Mouse (Mus musculus) intestine, postnatal 0 days (tissue): ENCODE results near the gene Pmp22. TPM values are rescaled to one million over a fixed set of nuclear protein-coding genes. Genes with fewer than 3 reads are reported as not detected.

Experiments
- ATAC-seq: fragments of 200-750 bp; cut with Nextera tagmentation; 2 replicates; pipeline ENCODE4 v1.8.0; 2017; ENCODE audit warnings: mild to moderate bottlenecking, moderate TSS enrichment, moderate library complexity
- H3K27ac ChIP-seq: fragments of 300-500 bp; sonication (generic); 2 replicates; pipeline ENCODE4 v1.5.1; 2014; ENCODE audit warnings: mild to moderate bottlenecking, low read depth, low read length, moderate library complexity
- H3K27me3 ChIP-seq: fragments of 300-500 bp; sonication (generic); replicated peaks from 2 replicates; pipeline ENCODE4 v1.6.1; 2014; ENCODE audit warnings: low read length, mixed read lengths; ENCODE audit not compliant: control insufficient read depth, insufficient read depth
- H3K36me3 ChIP-seq: fragments of 300-500 bp; sonication (generic); 2 replicates; pipeline ENCODE4 v1.6.1; 2014; ENCODE audit warnings: mild to moderate bottlenecking, moderate library complexity; ENCODE audit not compliant: control insufficient read depth, insufficient read depth
- H3K4me1 ChIP-seq: fragments of 300-500 bp; sonication (generic); replicated peaks from 2 replicates; pipeline ENCODE4 v1.6.1; 2014; ENCODE audit warnings: antibody characterized with exemption, low read length, mixed read lengths; ENCODE audit not compliant: control insufficient read depth, insufficient read depth
- H3K4me2 ChIP-seq: fragments of 300-500 bp; sonication (generic); replicated peaks from 2 replicates; pipeline ENCODE4 v1.6.1; 2014; ENCODE audit warnings: low read depth, mild to moderate bottlenecking, moderate library complexity
- H3K4me3 ChIP-seq: fragments of 300-500 bp; sonication (generic); 2 replicates; pipeline ENCODE4 v1.5.1; 2014; ENCODE audit warnings: low read depth, low read length
- H3K9ac ChIP-seq: fragments of 300-500 bp; sonication (generic); 2 replicates; pipeline ENCODE4 v1.6.1; 2014; ENCODE audit warnings: mild to moderate bottlenecking, low read depth, low read length
- H3K9me3 ChIP-seq: fragments of 300-500 bp; sonication (generic); 2 replicates; pipeline ENCODE4 v1.6.1; 2016; ENCODE audit warnings: mixed run types; ENCODE audit not compliant: control insufficient read depth
- CTCF ChIP-seq: sonication (generic); IDR thresholded peaks from 2 replicates; pipeline ENCODE4 v1.5.1; 2016; ENCODE audit warnings: low read depth, mild to moderate bottlenecking, control low read depth, antibody characterized with exemption, moderate library complexity
- WGBS: fragments of 180-500 bp; shearing (Covaris S2); extraction: QIAGEN DNeasy Blood & Tissue Kit; methylation state at CpG from one replicate; pipeline ENCODE4 v1.1.7; 2014; 5-methylcytosine and 5-hydroxymethylcytosine counted together
- polyA plus RNA-seq: library from polyadenylated mRNA; unstranded; fragments of >200 nt; fragmentation: Nextera tagmentation; extraction: Ambion mirVana; gene quantifications from 2 replicates; pipeline ENCODE4 v1.2.1, GENCODE M21; 2015

Pmp22 gene
- polyA plus RNA-seq, result 49.1 and 54.0 TPM in 2 replicates

DNA sequence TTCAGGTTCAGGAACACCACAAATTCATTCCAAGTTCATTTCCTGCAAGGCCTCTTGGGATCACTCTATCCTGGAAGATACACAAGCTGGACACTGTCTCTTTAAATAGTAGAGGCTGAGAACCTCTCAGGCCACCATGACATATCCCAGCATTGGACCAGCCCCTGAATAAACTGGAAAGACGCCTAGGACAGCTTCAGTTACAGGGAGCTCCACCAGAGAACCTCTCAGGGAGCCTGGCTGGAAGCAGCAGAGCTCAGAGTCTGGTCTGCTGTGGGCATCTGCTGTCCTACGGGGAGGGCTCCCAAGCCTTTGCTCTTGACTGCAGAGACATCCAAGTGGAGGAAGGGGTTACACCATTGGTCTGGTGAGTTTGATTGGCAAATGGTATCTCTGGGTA is at the start of gene Pmp22:
Gene Pmp22, plus strand, starts transcription at position 199 of the 400 bp plus-strand sequence.
- Histone ChIP-seq H3K4me3 (peak within 1 kb of the TSS; percentile 5; the same call in 1 of the 2 replicates), H3K9ac (no peak within 1 kb of the TSS), H3K9me3 (no peaks in the 10 kb centered on the region), H3K4me2 (peak within 1 kb of the TSS; percentile 75), H3K36me3 (no peaks in the 10 kb centered on the region), H3K27me3 (peaks cover 30% of the 10 kb centered on the region), H3K4me1 (peaks cover 11% of the 10 kb centered on the region; the same call in 1 of the 2 replicates), H3K27ac (no peak within 1 kb of the TSS)
- no peak for TF ChIP-seq CTCF
- no peak for ATAC-seq
- WGBS, result 71% methylated on average over 2 of the region's 2 CpGs

DNA sequence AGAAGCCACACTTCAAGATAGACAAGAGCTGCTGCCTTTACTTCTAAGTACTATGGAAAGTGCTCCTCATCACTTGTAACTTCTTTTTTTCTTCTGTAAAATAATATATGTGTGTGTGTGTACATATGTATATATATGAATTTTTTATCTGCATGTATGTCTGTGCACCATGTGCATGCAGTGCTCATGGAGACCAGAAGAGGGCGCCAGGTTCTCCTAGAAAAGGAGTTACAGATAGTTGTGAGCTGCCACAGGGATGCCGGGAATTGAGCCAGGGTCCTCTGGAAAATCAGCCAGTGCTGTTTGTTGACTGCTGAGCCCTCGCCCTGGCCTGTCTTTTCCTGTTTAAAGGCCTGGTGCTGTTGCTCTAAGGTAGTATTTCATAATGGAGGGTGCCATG is 44.2 kb upstream of the Pmp22 start:
- H3K9ac ChIP-seq, result no peak overlapping the region
- peaks cover 5% of the 10 kb centered on the region; the same call in 1 of the 2 replicates for H3K9me3 ChIP-seq
- WGBS, result 83% methylated on average over 3 of the region's 3 CpGs
- no peaks in the 10 kb centered on the region for H3K36me3 ChIP-seq
- H3K4me3 ChIP-seq, result no peak overlapping the region
- TF ChIP-seq CTCF, result peak; percentile 39
- no peak overlapping the region for H3K4me2 ChIP-seq
- H3K4me1 ChIP-seq, result no peaks in the 10 kb centered on the region
- no peak overlapping the region for H3K27ac ChIP-seq
- H3K27me3 ChIP-seq, result no peaks in the 10 kb centered on the region
- ATAC-seq, result no peak

DNA sequence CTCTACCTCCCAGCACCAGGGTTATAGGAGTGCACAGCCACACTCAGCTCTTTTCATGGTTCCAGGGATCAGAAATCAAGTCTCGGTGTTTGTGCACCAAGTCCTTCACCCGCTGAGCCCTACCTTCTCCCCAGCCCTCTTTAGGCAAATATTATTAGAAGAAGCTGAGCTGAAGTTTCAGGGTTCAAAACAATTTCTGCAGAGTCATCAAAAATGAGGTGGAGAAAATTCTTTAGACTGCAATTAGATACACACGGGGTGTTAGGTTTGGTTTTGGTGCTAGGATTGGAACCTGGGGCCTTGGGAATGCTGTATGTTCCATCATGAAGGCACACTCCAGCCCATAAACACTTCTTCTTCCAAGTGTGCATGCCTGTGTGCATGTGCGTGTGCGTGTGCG is 40.1 kb upstream of the Pmp22 start:
- TF ChIP-seq CTCF, result no peak
- no peaks in the 10 kb centered on the region for H3K36me3 ChIP-seq
- H3K9ac ChIP-seq, result no peak overlapping the region
- H3K4me3 ChIP-seq, result no peak overlapping the region
- no peaks in the 10 kb centered on the region for H3K4me1 ChIP-seq
- H3K27me3 ChIP-seq, result no peaks in the 10 kb centered on the region
- no peak for ATAC-seq
- no peak overlapping the region for H3K27ac ChIP-seq
- WGBS, result 87% methylated on average over 6 of the region's 6 CpGs
- H3K4me2 ChIP-seq, result no peak overlapping the region
- peaks cover 5% of the 10 kb centered on the region; the same call in 1 of the 2 replicates for H3K9me3 ChIP-seq

DNA sequence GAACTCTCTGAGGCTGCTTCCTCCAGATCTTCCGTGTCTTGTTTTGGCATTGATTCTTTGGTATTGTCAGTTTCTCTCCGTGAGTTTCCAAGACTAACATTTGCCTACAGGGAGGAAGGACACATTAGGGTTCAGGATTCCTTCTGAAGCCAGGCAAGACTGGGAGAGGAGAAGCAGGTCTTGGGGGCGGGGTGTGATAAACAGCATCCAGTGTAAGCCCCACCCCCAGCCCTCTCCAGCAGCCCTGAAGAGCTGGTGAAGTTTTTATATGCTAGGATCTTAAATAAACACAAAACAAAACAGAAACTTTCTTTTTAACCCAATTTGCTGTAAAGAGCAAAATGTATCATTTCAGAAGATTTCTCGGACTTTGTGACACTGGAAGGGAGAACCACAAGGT is 38.6 kb upstream of the Pmp22 start:
- Histone ChIP-seq H3K4me1 (no peaks in the 10 kb centered on the region), H3K27me3 (no peaks in the 10 kb centered on the region), H3K27ac (no peak overlapping the region), H3K9ac (no peak overlapping the region), H3K4me3 (no peak overlapping the region), H3K9me3 (no peaks in the 10 kb centered on the region), H3K36me3 (no peaks in the 10 kb centered on the region), H3K4me2 (no peak overlapping the region)
- ATAC-seq, result no peak
- WGBS, result 30% methylated on average over 4 of the region's 4 CpGs
- TF ChIP-seq CTCF, result no peak

DNA sequence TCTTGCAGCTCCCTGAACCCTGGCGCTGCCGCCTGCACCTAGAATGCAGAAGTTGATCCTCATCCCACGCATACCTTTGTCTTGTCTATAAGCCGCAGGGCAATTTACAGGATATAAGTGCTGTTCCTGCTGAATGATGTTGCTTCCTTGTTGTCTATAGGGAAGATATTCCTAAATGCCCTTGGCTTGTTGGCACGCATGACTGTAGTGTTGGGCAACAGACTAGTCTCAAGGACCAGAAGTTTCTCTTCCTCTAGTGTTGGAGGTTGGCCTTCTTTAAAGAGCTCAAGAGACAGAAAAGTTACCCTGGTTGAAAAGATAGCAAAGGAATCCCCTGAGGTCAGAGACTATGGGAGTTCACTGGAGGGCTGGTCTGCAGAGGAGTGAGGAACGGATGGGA is 37.8 kb upstream of the Pmp22 start:
- H3K36me3 ChIP-seq, result no peaks in the 10 kb centered on the region
- no peak overlapping the region for H3K27ac ChIP-seq
- no peak for ATAC-seq
- TF ChIP-seq CTCF, result no peak
- no peak overlapping the region for H3K4me3 ChIP-seq
- 90% methylated on average over 6 of the region's 6 CpGs for WGBS
- no peaks in the 10 kb centered on the region for H3K27me3 ChIP-seq
- no peak overlapping the region for H3K4me2 ChIP-seq
- H3K9ac ChIP-seq, result no peak overlapping the region
- H3K4me1 ChIP-seq, result no peaks in the 10 kb centered on the region
- no peaks in the 10 kb centered on the region for H3K9me3 ChIP-seq

DNA sequence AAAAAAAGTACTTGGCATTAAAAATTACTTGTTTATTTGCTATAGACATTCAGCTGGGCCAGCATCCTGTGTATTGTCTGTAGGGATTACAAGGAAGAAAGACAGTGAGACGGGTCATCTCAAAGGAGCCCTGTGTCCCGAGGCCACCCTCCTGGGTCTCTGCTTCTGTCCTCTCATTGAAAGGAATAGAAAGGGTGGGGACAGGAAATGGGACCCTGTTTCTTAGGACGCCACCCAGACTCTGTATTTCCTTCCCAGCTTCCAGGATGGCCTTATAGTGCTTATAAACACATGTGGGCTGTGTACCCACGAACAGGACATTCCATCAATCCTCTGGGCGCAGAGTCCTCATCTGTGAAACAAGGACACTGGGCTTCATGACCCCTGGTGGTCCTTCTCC is 36.5 kb upstream of the Pmp22 start:
- ATAC-seq, result no peak
- Histone ChIP-seq H3K9ac (no peak overlapping the region), H3K27me3 (no peaks in the 10 kb centered on the region), H3K36me3 (no peaks in the 10 kb centered on the region), H3K4me1 (no peaks in the 10 kb centered on the region), H3K4me3 (no peak overlapping the region), H3K9me3 (no peaks in the 10 kb centered on the region), H3K4me2 (no peak overlapping the region), H3K27ac (no peak overlapping the region)
- WGBS, result 65% methylated on average over 5 of the region's 5 CpGs
- TF ChIP-seq CTCF, result no peak

DNA sequence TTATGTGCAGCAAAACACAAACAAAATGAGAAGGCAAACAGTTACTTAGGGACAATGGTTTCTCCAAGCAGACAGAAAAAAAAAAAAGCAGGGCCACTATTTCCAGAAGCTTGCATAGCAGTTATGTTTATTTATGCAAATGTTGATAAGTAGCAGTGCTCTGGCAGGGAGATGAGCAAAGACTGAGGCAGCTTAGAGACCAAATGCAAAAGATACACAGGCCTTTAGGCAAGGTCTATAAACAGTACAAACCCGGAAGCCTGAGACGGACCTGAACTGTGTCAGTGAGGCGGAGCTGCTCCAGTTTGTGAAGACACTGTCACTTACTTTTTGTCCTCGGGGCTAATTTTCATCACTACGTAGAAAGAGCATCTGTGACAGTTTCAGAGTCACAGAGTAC is 35.2 kb upstream of the Pmp22 start:
- no peaks in the 10 kb centered on the region for H3K9me3 ChIP-seq
- H3K27ac ChIP-seq, result no peak overlapping the region
- 46% methylated on average over 5 of the region's 5 CpGs for WGBS
- H3K4me2 ChIP-seq, result no peak overlapping the region
- no peak for ATAC-seq
- no peaks in the 10 kb centered on the region for H3K4me1 ChIP-seq
- H3K9ac ChIP-seq, result no peak overlapping the region
- no peak for TF ChIP-seq CTCF
- no peaks in the 10 kb centered on the region for H3K36me3 ChIP-seq
- H3K27me3 ChIP-seq, result no peaks in the 10 kb centered on the region
- H3K4me3 ChIP-seq, result no peak overlapping the region
